Mouse (Mus musculus) granulocyte monocyte progenitor cell, adult 5-6 weeks (primary cell): ENCODE results near the gene Mtln. TPM values are rescaled to one million over a fixed set of nuclear protein-coding genes. Genes with fewer than 3 reads are reported as not detected.

Experiments
- ATAC-seq: replicated peaks from 2 replicates; pipeline ENCODE4 v1.8.0; 2016; ENCODE audit warnings: mild to moderate bottlenecking, moderate TSS enrichment, inconsistent platforms; ENCODE audit not compliant: poor library complexity, severe bottlenecking
- total RNA-seq, 2 experiments: library from RNA; stranded (forward) in 1 of 2; stranded (reverse) in 1 of 2; fragments of 200-712, 200-1000 nt in 1 of 2; fragments of >200 nt in 1 of 2; fragmentation: Nextera tagmentation in 1 of 2; gene quantifications; 2 replicates each; pipeline ENCODE4 v1.2.3; 2014 to 2017

The Mtln gene
- total RNA-seq, 2 experiments from 2014 or later, result 38.7 to 44.3 TPM

DNA sequence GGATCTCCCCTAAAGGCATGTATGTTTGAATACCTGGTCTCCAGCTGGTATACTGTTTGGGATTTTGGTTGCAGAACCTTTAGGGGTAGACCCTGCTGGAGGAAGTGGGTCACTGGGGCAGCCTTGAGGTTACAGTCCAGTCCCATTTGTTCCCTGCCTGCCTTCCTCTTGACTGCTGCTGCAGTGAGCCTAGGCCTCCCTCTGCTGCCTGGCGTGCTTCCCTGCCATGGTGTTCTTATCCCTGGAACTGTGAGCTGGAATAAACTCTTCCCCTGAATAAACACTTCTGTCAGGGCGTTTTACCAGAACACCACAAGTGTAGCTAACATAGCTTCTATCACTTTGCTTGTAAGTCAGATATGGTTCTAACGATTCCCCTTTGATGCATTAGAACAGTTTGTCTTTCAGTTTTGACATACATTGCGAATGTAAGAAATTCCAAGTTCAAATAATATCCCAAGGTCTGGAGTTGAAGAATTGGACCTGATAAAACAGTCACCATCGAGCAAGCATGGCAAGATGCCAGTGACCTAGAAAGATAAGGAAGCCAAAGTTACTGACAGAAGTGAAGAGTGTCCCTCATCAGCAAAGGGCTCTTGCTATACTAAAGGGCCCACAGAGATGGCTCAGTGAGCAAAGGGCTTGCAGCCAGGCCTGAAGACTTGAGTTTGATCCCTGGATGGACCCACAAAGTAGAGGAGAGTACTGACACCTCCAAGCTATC, 33.0 kb downstream of the Mtln start:
- no peak for ATAC-seq

DNA sequence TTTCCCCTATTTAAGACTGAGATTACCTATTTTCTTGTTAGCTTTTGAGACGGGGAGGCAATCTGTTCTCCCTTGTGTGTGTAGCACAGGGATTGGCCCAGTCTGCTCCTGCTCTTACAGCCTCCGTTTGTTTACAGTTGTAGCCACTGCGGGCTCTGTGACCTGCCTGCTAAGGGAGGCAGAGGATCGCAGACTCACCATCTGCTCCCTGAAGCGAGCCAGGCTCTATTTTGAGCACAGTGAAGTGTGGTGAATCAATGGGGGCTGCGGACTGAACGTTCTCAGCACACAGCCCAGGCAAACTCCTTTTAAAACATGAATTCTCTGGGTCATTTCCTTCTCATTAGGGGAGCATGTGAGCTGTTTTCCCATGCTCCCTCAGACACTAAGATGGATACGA, 35.1 kb downstream of the Mtln start:
- no peak for ATAC-seq

DNA sequence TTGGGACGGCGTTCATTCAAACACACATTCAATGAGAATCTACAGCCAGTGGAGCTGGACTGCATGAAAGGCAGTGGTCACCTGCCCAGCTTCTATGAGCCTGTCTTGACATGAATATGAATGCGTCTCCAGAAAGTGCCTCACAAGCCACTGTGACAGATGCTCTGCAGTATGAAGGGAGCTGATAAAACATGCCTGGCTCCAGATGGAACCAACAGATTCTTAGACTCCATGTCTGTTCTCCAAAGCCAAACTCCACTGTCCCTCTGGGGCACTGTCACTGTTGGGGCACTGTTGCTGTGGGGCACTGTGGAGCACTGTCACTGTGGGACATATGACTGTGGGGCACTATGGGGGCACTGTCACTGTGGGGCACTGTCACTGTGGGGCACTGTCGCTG, 38.2 kb downstream of the Mtln start:
- ATAC-seq, result no peak

DNA sequence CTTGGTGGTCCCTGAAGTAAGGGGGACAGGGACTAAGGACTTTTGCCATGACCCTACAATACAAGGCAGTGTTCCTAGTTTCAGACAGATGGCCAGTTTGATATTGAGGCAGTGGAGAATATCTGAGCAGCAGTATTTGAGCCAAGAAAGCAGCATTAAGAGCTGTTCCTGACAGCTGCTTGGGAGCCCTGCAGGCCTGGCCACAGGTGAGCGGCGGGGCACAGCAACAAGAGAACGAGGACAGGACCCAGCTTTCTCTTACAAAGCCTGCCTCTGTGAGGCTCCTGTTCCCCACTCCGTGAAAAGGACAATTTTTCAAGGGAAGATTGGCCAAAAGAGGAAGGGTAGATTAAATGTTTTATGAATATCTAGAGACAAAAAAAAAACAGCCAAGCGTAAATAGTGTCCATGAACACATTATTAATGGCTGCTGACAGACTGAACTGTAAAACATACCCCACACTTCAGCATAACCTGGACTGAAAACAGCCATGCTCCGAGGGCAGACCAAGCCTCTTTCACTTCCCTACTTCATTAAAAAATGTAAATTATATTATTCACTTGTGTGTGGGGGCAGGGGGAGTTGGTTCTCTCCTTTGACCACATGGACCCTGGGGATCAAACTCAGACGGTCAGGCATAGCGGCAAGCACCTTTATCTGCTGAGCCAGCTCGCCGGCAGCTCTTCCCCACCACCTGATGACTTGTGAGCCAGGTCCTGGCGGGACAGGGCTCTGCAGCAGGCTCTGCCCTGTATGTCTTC, 40.3 kb downstream of the Mtln start:
- ATAC-seq, result no peak

DNA sequence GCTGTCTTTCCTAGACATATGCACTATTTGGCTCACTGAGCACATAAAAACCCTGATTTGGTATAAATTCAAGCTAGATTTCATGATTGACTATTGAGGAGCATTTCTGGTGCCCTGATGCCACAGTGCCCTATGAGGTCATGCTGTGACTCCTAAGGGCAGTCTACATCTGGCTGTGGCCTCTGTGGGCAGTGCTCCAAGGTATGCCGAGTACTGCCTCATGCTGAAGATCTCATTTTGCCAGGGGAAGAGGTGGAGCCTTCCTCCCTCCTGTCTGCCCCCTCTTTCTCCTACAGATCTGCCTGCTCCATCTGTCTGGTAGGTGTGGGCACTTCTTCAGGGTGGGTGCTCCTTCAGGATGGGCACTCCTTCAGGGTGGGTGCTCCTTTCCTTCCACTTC, 42.9 kb downstream of the Mtln start:
- no peak for ATAC-seq

DNA sequence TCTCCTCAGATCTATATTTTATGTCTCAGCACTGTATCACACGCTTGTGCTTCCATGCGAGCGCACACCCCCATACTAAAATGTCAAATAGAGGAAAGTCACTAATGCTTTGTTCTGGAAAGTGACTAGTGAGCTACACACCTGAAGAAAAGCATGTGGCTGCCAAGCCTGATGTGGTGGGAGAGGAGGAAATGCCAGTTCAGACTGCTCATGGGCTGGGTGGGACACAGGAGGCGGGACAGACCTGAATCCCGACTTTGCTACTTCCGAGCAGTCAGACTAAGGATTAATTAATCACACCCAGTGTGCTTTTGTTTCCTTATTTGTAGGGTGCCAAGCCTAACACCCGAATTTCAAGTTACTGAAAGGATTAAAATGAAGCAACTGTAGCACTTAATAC, 44.0 kb downstream of the Mtln start:
- ATAC-seq, result no peak

DNA sequence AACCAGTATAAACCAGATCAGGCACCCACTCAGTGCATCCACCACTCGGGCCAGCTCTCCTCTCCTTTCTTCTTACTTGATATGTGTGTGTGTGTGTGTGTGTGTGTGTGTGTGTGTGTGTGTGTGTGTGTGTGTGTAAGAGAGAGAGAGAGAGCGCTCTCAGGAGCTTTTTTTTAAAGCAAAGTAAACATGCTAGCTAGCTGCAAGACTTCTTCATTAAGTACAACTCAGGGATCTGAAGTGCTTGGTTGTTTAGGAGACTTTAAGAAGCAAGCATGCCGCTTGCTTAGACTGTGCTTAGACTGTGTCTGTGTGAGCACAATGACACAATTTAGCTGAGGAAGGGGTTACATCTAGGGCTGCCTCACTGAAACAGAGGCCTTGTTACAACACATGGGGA, 49.7 kb downstream of the Mtln start:
- ATAC-seq, result no peak

Other genes starting within 250 kb of the Mtln start
- 4.0 and 5.8 TPM in 2 replicates for gene Zfp661, start 205.4 kb downstream of the Mtln start, total RNA-seq (2014; fragmentation: Nextera tagmentation)
- 4.4 and 5.2 TPM in 2 replicates for gene Zfp661, start 205.4 kb downstream of the Mtln start, total RNA-seq (2017)
- 45.4 and 54.2 TPM in 2 replicates for gene Mrps5, start 205.3 kb downstream of the Mtln start, total RNA-seq (2014; fragmentation: Nextera tagmentation)
- gene Mrps5, start 205.3 kb downstream of the Mtln start, total RNA-seq (2017), result 137 and 187 TPM in 2 replicates
- not detected in 2 replicates for gene Mal, start 135.8 kb downstream of the Mtln start, total RNA-seq (2014; fragmentation: Nextera tagmentation)
- gene Mal, start 135.8 kb downstream of the Mtln start, total RNA-seq (2017), result not detected in 2 replicates
- not detected in 2 replicates for gene Mall, start 62.6 kb downstream of the Mtln start, total RNA-seq (2014; fragmentation: Nextera tagmentation)
- not detected in 2 replicates for gene Mall, start 62.6 kb downstream of the Mtln start, total RNA-seq (2017)
- 14.8 and 16.3 TPM in 2 replicates for gene Nphp1, start 3.6 kb downstream of the Mtln start, total RNA-seq (2014; fragmentation: Nextera tagmentation)
- 12.0 and 14.8 TPM in 2 replicates for gene Nphp1, start 3.6 kb downstream of the Mtln start, total RNA-seq (2017)
- 26.9 and 56.1 TPM in 2 replicates for gene Bub1, start 39.4 kb upstream of the Mtln start, total RNA-seq (2014; fragmentation: Nextera tagmentation)
- gene Bub1, start 39.4 kb upstream of the Mtln start, total RNA-seq (2017), result 61.3 and 66.2 TPM in 2 replicates
- gene Acoxl, start 46.4 kb upstream of the Mtln start, total RNA-seq (2014; fragmentation: Nextera tagmentation), result not detected in 2 replicates
- 0.17 TPM in 1 of 2 replicates, not detected in the other for gene Acoxl, start 46.4 kb upstream of the Mtln start, total RNA-seq (2017)